Mouse (Mus musculus) cerebellum, adult 8-10 months (tissue): ENCODE measurements around the gene Tra2a.

ENCODE experiments used
- DNase-seq: peaks from one replicate; pipeline ENCODE4 v3.0.0; 2022

The Tra2a gene

GRCm38 (mm10) chr6:49209881-49210854, 53.7 kb downstream of the Tra2a start:
- DNase-seq, result no peak

DNA sequence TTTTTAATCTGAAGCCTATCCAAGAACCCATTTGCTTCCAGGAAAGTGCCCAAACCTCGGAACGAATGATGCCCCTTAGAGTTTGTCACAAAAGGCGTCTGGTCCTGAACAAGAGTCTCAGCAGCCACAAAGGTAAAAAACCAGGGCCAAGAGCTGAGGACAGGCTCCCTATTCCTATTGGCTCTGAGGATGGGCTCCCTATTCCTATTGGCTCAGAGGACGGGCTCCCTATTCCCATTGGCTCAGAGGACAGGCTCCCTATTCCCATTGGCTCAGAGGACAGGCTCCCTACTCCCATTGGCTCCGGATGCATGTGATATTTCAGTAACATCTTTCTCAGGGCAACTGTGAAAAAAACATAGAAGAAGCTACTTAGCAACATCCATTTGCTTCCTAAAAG, 54.9 kb downstream of the Tra2a start:
- DNase-seq, result no peak

DNA sequence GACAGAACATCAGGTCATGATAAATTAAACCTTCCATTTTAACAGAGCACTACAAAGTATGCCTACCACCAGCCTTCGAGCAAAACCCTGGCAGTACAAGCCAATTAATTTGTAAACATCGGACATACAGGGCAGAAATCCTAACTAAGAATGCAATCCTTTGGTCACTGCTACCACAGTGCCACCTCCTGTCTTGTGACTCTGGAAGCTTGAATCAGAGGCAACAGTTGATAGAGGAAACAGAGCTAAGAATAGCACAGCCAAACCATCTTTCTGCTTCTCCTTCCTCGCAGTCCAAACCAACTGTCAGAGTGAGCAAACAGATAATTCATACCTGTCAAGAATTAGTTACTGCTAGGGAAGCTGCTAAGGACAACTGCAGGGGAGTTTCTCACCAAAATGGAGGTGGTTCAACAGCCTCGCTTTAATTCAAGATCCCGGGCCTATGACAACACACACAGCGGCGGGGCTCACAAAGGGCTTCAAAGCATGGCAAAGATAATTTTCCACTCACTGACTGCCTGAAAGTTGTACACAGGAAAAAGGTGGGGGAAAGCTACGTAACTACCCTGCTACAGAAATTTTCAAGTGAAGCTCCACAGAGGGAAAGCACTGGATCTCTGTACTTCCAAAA, 55.4 kb downstream of the Tra2a start:
- no peak for DNase-seq

GRCm38 (mm10) chr6:49206416-49206815, 57.4 kb downstream of the Tra2a start:
- no peak for DNase-seq

DNA sequence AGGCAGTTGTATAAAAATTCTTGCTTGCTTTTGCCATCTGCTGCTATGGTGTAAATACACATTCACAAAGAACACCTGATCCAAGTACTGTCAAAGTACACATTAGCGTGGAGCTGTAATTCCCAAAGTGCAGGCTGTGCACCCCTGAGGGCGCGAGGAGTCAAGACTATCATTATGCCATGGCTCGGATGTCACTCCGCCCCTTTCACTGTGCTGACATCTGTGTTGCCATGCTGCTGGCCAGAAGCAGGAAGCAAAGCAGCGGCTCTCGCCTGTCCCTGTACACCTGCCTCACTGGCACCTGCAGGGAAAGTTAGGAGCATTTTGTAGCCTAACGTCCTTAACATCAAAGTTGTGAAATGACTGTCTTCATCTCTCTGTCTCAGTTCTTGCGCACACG, 68.6 kb downstream of the Tra2a start:
- DNase-seq, result no peak

DNA sequence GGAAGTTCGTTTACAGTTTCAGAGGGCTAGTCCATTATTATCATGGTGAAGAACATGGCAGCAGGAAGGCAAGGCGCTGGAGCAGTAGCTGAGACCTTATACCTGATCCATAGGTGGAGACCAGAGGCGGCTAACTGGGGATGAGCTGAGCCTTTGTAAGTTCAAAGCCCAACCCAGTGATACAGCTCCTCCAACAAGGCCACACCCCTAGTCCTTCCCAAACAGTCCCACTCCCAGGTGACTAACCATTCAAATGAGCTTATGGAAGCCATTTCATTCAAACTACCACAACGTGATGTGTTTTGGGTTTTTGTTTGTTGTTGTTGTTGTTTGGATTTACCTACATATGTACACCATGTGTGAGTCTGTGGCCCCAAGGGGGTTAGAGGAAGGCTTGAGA, 69.3 kb downstream of the Tra2a start:
- no peak for DNase-seq
